Mouse (Mus musculus): ENCODE data around the gene Loxl4. TPM values are rescaled to one million over a fixed set of nuclear protein-coding genes. Genes with fewer than 3 reads are reported as not detected.

Gene Loxl4
- polyA plus RNA-seq (2017; shearing (Covaris generic)) = under 1 TPM; 0.30 to 0.42 TPM

DNA sequence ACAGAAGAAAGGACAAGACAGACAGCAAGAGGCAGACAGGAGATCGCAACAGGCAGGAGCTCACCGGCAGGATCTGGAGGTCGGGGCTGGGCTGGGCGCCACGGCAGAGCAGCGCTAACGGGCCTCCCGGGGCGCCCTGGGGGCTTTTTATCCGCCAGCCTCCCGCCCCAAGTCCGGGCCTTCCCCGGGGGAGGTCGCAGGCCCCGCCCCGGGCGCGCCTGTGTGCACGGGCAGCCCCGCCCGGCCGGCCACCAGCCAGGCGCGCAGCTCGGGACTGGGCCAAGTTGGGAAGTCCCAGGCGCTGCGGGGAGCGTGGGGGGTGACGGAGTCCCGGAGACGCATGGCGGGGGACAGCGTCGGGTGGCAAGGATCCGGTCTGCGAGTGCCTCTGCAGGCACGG is at the start of gene Loxl4:
Loxl4 (minus strand) TSS at position 160 of the 400 bp plus-strand sequence.

Other genes starting within 250 kb of the Loxl4 start
- gene Crtac1, start 181.0 kb downstream of the Loxl4 start, polyA plus RNA-seq (2017; shearing (Covaris generic)) = under 1 TPM in 1 of 2 experiments, not detected in 1; 0.60 TPM
- 10 to 100 TPM; 51.5 to 52.8 TPM for gene R3hcc1l, start 94.1 kb downstream of the Loxl4 start, polyA plus RNA-seq (2017; shearing (Covaris generic))
- 1 to 10 TPM in 1 of 2 experiments, under 1 TPM in 1; 0.66 to 2.9 TPM for gene Pyroxd2, start 140.0 kb upstream of the Loxl4 start, polyA plus RNA-seq (2017; shearing (Covaris generic))
- gene Hps1, start 167.2 kb upstream of the Loxl4 start, polyA plus RNA-seq (2017; shearing (Covaris generic)) = 10 to 100 TPM; 32.3 to 48.0 TPM

Data from inflammation-experienced regulatory T-cells (primary cell).